Mouse (Mus musculus): ENCODE results near the gene Synj2bp. TPM values are rescaled to one million over a fixed set of nuclear protein-coding genes. Genes with fewer than 3 reads are reported as not detected.
A peak's percentile ranks its signal among the peaks of the same experiment; 100 is the strongest.
"Not testable (repeated sequence)": the region's sequence is repeated elsewhere in the genome, so short reads cannot be mapped to it uniquely, and the experiment has no call there.

Gene Synj2bp
- polyA plus RNA-seq, 1 experiment from 2014 or later, result 37.0 TPM

GRCm38 (mm10) chr12:81490491-81490890 lies 42.2 kb downstream of the Synj2bp start:
- Histone ChIP-seq H3K36me3 (ENCODE audit: control insufficient read depth, insufficient read depth, low read length) (no peaks in the 10 kb centered on the region), H3K9ac (ENCODE audit: low read length) (no peak overlapping the region), H3K27me3 (ENCODE audit: control insufficient read depth, insufficient read depth, low read length) (no peaks in the 10 kb centered on the region), H3K4me3 (replicated peaks; ENCODE audit: low read length) (no peak overlapping the region), H3K4me2 (ENCODE audit: low read depth, low read length) (no peak overlapping the region), H3K27ac (ENCODE audit: low read length) (no peak overlapping the region), H3K9me3 (replicated peaks; ENCODE audit: control insufficient read depth, low read length) (no peaks in the 10 kb centered on the region), H3K4me1 (ENCODE audit: control insufficient read depth, insufficient read depth, low read length) (no peaks in the 10 kb centered on the region)
- 85% methylated on average over 5 of the region's 5 CpGs for WGBS
- no peak for ATAC-seq (ENCODE audit: insufficient read depth, low FRiP score)

- H3K27ac ChIP-seq (ENCODE audit: low read length), result peak overlapping the region; percentile 97
- no peaks in the 10 kb centered on the region for H3K27me3 ChIP-seq (ENCODE audit: control insufficient read depth, insufficient read depth, low read length)
- 41% methylated on average over 6 of the region's 6 CpGs for WGBS
- no peaks in the 10 kb centered on the region for H3K36me3 ChIP-seq (ENCODE audit: control insufficient read depth, insufficient read depth, low read length)
- H3K4me1 ChIP-seq (ENCODE audit: control insufficient read depth, insufficient read depth, low read length), result no peaks in the 10 kb centered on the region
- no peak for ATAC-seq (ENCODE audit: insufficient read depth, low FRiP score)
- peak overlapping the region; percentile 67 for H3K4me2 ChIP-seq (ENCODE audit: low read depth, low read length)
- H3K4me3 ChIP-seq (replicated peaks; ENCODE audit: low read length), result peak overlapping the region; percentile 73
- no peaks in the 10 kb centered on the region for H3K9me3 ChIP-seq (replicated peaks; ENCODE audit: control insufficient read depth, low read length)
- peak overlapping the region; percentile 83 for H3K9ac ChIP-seq (ENCODE audit: low read length)
Observed at GRCm38 (mm10) chr12:81485311-81485710, 47.4 kb downstream of the Synj2bp start.

- H3K9ac ChIP-seq (ENCODE audit: low read length), result peak within 1 kb of the TSS; percentile 83
- no peaks in the 10 kb centered on the region for H3K9me3 ChIP-seq (replicated peaks; ENCODE audit: control insufficient read depth, low read length)
- H3K27me3 ChIP-seq (ENCODE audit: control insufficient read depth, insufficient read depth, low read length), result no peaks in the 10 kb centered on the region
- WGBS, result under 1% methylated on average over 31 of the region's 31 CpGs
- H3K4me3 ChIP-seq (replicated peaks; ENCODE audit: low read length), result peak within 1 kb of the TSS; percentile 73
- no peaks in the 10 kb centered on the region for H3K36me3 ChIP-seq (ENCODE audit: control insufficient read depth, insufficient read depth, low read length)
- H3K27ac ChIP-seq (ENCODE audit: low read length), result peak within 1 kb of the TSS; percentile 97
- peak within 1 kb of the TSS; percentile 67 for H3K4me2 ChIP-seq (ENCODE audit: low read depth, low read length)
- peak; percentile 97 for ATAC-seq (ENCODE audit: insufficient read depth, low FRiP score)
- no peaks in the 10 kb centered on the region for H3K4me1 ChIP-seq (ENCODE audit: control insufficient read depth, insufficient read depth, low read length)
Observed at GRCm38 (mm10) chr12:81484727-81485191, 48.0 kb downstream of the Synj2bp start, which contains the start of gene Cox16. Gene Cox16 (minus strand): TSS chr12:81485127.

- Histone ChIP-seq H3K36me3 (ENCODE audit: control insufficient read depth, insufficient read depth, low read length) (no peaks in the 10 kb centered on the region), H3K4me3 (replicated peaks; ENCODE audit: low read length) (peak overlapping the region; percentile 73), H3K9ac (ENCODE audit: low read length) (peak overlapping the region; percentile 83), H3K9me3 (replicated peaks; ENCODE audit: control insufficient read depth, low read length) (no peaks in the 10 kb centered on the region), H3K27ac (ENCODE audit: low read length) (peak overlapping the region; percentile 97; the same call in 1 of the 2 replicates), H3K27me3 (ENCODE audit: control insufficient read depth, insufficient read depth, low read length) (no peaks in the 10 kb centered on the region), H3K4me2 (ENCODE audit: low read depth, low read length) (peak overlapping the region; percentile 67), H3K4me1 (ENCODE audit: control insufficient read depth, insufficient read depth, low read length) (no peaks in the 10 kb centered on the region)
- no peak for ATAC-seq (ENCODE audit: insufficient read depth, low FRiP score)
- 3% methylated on average over 7 of the region's 7 CpGs for WGBS
Observed at GRCm38 (mm10) chr12:81484212-81484611, 48.5 kb downstream of the Synj2bp start.

- Histone ChIP-seq H3K9me3 (replicated peaks; ENCODE audit: control insufficient read depth, low read length) (no peaks in the 10 kb centered on the region), H3K4me2 (ENCODE audit: low read depth, low read length) (peak overlapping the region; percentile 67), H3K9ac (ENCODE audit: low read length) (peak overlapping the region; percentile 61; the same call in 1 of the 2 replicates), H3K4me1 (ENCODE audit: control insufficient read depth, insufficient read depth, low read length) (no peaks in the 10 kb centered on the region), H3K36me3 (ENCODE audit: control insufficient read depth, insufficient read depth, low read length) (no peaks in the 10 kb centered on the region), H3K27me3 (ENCODE audit: control insufficient read depth, insufficient read depth, low read length) (no peaks in the 10 kb centered on the region), H3K4me3 (replicated peaks; ENCODE audit: low read length) (peak overlapping the region; percentile 73), H3K27ac (ENCODE audit: low read length) (no peak overlapping the region)
- no peak for ATAC-seq (ENCODE audit: insufficient read depth, low FRiP score)
- WGBS, result 24% methylated on average over 17 of the region's 17 CpGs
Observed at GRCm38 (mm10) chr12:81483656-81484055, 49.1 kb downstream of the Synj2bp start.

- not testable (repeated sequence) for H3K4me2 ChIP-seq (ENCODE audit: low read depth, low read length); ATAC-seq (ENCODE audit: insufficient read depth, low FRiP score); H3K27me3 ChIP-seq (ENCODE audit: control insufficient read depth, insufficient read depth, low read length); H3K9ac ChIP-seq (ENCODE audit: low read length); H3K27ac ChIP-seq (ENCODE audit: low read length); H3K36me3 ChIP-seq (ENCODE audit: control insufficient read depth, insufficient read depth, low read length); H3K9me3 ChIP-seq (replicated peaks; ENCODE audit: control insufficient read depth, low read length); H3K4me3 ChIP-seq (replicated peaks; ENCODE audit: low read length); H3K4me1 ChIP-seq (ENCODE audit: control insufficient read depth, insufficient read depth, low read length)
- 95% methylated on average over 7 of the region's 7 CpGs for WGBS
Observed at GRCm38 (mm10) chr12:81459051-81459450, 73.7 kb downstream of the Synj2bp start.

Other genes with a start within 250 kb of the Synj2bp start
- 0.40 and 0.53 TPM in 2 replicates for gene Slc8a3, start 199.7 kb downstream of the Synj2bp start, polyA plus RNA-seq (2015; fragmentation: Nextera tagmentation; extraction: Ambion mirVana)
- 0.14 and 0.15 TPM in 2 replicates for gene Gm4787, start 153.4 kb downstream of the Synj2bp start, polyA plus RNA-seq (2015; fragmentation: Nextera tagmentation; extraction: Ambion mirVana)
- 0.37 and 0.59 TPM in 2 replicates for gene Adam4, start 111.0 kb downstream of the Synj2bp start, polyA plus RNA-seq (2015; fragmentation: Nextera tagmentation; extraction: Ambion mirVana)
- 132 and 153 TPM in 2 replicates for gene Cox16, start 47.8 kb downstream of the Synj2bp start, polyA plus RNA-seq (2015; fragmentation: Nextera tagmentation; extraction: Ambion mirVana)
- 25.4 and 27.8 TPM in 2 replicates for gene Gm20498, start within 50 bp of the Synj2bp start, polyA plus RNA-seq (2015; fragmentation: Nextera tagmentation; extraction: Ambion mirVana)
- 0.17 and 0.22 TPM in 2 replicates for gene Adam21, start 35.6 kb upstream of the Synj2bp start, polyA plus RNA-seq (2015; fragmentation: Nextera tagmentation; extraction: Ambion mirVana)
- gene Med6, start 62.1 kb upstream of the Synj2bp start, polyA plus RNA-seq (2015; fragmentation: Nextera tagmentation; extraction: Ambion mirVana), result 55.0 and 55.5 TPM in 2 replicates
- gene Ttc9, start 98.3 kb upstream of the Synj2bp start, polyA plus RNA-seq (2015; fragmentation: Nextera tagmentation; extraction: Ambion mirVana), result 6.8 and 7.6 TPM in 2 replicates
- 1.7 and 1.8 TPM in 2 replicates for gene Map3k9, start 248.3 kb upstream of the Synj2bp start, polyA plus RNA-seq (2015; fragmentation: Nextera tagmentation; extraction: Ambion mirVana)

Measured in stomach, embryonic 16.5 days (tissue).